Mouse (Mus musculus) lung, postnatal 0 days (tissue): ENCODE measurements around the gene Pakap.

Experiments used
- CTCF ChIP-seq: IDR thresholded peaks from 2 replicates; pipeline ENCODE4 v1.5.1; 2016; ENCODE audit warnings: antibody characterized with exemption, mild to moderate bottlenecking
- EP300 ChIP-seq: IDR thresholded peaks from 2 replicates; pipeline ENCODE4 v1.6.1; 2016; ENCODE audit warnings: antibody characterized with exemption, mild to moderate bottlenecking, control low read depth

- no peak for TF ChIP-seq CTCF
- no peak for TF ChIP-seq EP300
Observed at GRCm38 (mm10) chr4:57600685-57601457, 32.9 kb downstream of the Pakap start.
